Mouse (Mus musculus): ENCODE results near the gene Apeh. TPM values are rescaled to one million over a fixed set of nuclear protein-coding genes. Genes with fewer than 3 reads are reported as not detected.
A peak's percentile ranks its signal among the peaks of the same experiment; 100 is the strongest.

The Apeh gene
- total RNA-seq, 2 experiments from 2014 or later: 33.9 to 36.6 TPM

GRCm38 (mm10) chr9:108119891-108120411 is 25.5 kb upstream of the Apeh start:
- no peak for DNase-seq

- no peak for DNase-seq
These were observed 22.7 kb upstream of the Apeh start for GRCm38 (mm10) chr9:108117143-108117542.

- DNase-seq: no peak
These were observed 21.1 kb upstream of the Apeh start for GRCm38 (mm10) chr9:108115290-108116077.

- DNase-seq: peak; percentile 59
These were observed 18.4 kb upstream of the Apeh start for GRCm38 (mm10) chr9:108112719-108113340.

GRCm38 (mm10) chr9:108111593-108112121 is 17.3 kb upstream of the Apeh start:
- no peak for DNase-seq

- peak; percentile 32 for DNase-seq
These were observed 16.7 kb upstream of the Apeh start for GRCm38 (mm10) chr9:108111101-108111592.

- DNase-seq: no peak
These were observed 15.8 kb upstream of the Apeh start for GRCm38 (mm10) chr9:108110160-108110559.

GRCm38 (mm10) chr9:108107867-108108266 is 13.5 kb upstream of the Apeh start:
- no peak for DNase-seq

- DNase-seq: no peak
These were observed 11.7 kb upstream of the Apeh start for GRCm38 (mm10) chr9:108106090-108106489.

GRCm38 (mm10) chr9:108105549-108105863 is 11.1 kb upstream of the Apeh start:
- DNase-seq: no peak

GRCm38 (mm10) chr9:108104766-108105548 is 10.6 kb upstream of the Apeh start:
- no peak for DNase-seq

GRCm38 (mm10) chr9:108099619-108100018 is 5.2 kb upstream of the Apeh start:
- no peak for DNase-seq

- DNase-seq: no peak
These were observed 1.7 kb upstream of the Apeh start for GRCm38 (mm10) chr9:108095949-108096712.

- DNase-seq: peak; percentile 66
These were observed 1.1 kb upstream of the Apeh start for GRCm38 (mm10) chr9:108095518-108095917.

- no peak for DNase-seq
These were observed 599 bp upstream of the Apeh start for GRCm38 (mm10) chr9:108094998-108095411.

- no peak for DNase-seq
These were observed 820 bp downstream of the Apeh start for GRCm38 (mm10) chr9:108093586-108093985.

- DNase-seq: no peak
These were observed 3.7 kb downstream of the Apeh start for GRCm38 (mm10) chr9:108090611-108091120.

GRCm38 (mm10) chr9:108085261-108085660 is 9.1 kb downstream of the Apeh start:
- no peak for DNase-seq

GRCm38 (mm10) chr9:108083561-108083960 is 10.8 kb downstream of the Apeh start:
- no peak for DNase-seq

GRCm38 (mm10) chr9:108082988-108083431 is 11.4 kb downstream of the Apeh start, which contains the start of gene Rnf123:
Rnf123 (minus strand) TSS chr9:108083346.
- no peak for DNase-seq

GRCm38 (mm10) chr9:108082549-108082948 is 11.9 kb downstream of the Apeh start:
- no peak for DNase-seq

Data from gastrocnemius, postnatal 10 days (tissue).